Mouse (Mus musculus) myocyte (in vitro differentiated cells): ENCODE measurements around the gene Fgf13.

Source experiments
- CEBPB ChIP-seq: IDR thresholded peaks from 2 replicates; pipeline ENCODE4 v1.6.1; 2011; ENCODE audit warnings: mild to moderate bottlenecking, moderate library complexity; ENCODE audit not compliant: poor library complexity, insufficient read depth, severe bottlenecking
- MAX ChIP-seq: IDR thresholded peaks from one replicate; pipeline ENCODE4 v1.6.1; 2011; ENCODE audit warnings: low read depth, mild to moderate bottlenecking, control low read depth
- MYOG ChIP-seq, 3 experiments: IDR thresholded peaks; one replicate each; pipeline ENCODE4 v1.6.1; 2011; ENCODE audit warnings: control low read depth in 2 of 3, low read depth in 2 of 3, mild to moderate bottlenecking in 2 of 3; ENCODE audit not compliant: insufficient read length in 2 of 3, control insufficient read depth in 1 of 3, insufficient read depth in 1 of 3
- POLR2A ChIP-seq: IDR thresholded peaks from one replicate; pipeline ENCODE4 v1.6.1; 2011; ENCODE audit warnings: low read depth, mild to moderate bottlenecking, control low read depth, moderate library complexity; ENCODE audit not compliant: insufficient read length
- TCF12 ChIP-seq: IDR thresholded peaks from one replicate; pipeline ENCODE4 v1.6.1; 2011; ENCODE audit warnings: mild to moderate bottlenecking, control low read depth; ENCODE audit not compliant: poor library complexity, insufficient read depth, severe bottlenecking
- TCF3 ChIP-seq: IDR thresholded peaks from one replicate; pipeline ENCODE4 v1.6.1; 2011; ENCODE audit warnings: low read depth, control low read depth; ENCODE audit not compliant: insufficient read length
- USF1 ChIP-seq: IDR thresholded peaks from one replicate; pipeline ENCODE4 v1.6.1; 2011; ENCODE audit warnings: low read depth, mild to moderate bottlenecking, control low read depth, moderate library complexity

GRCm38 (mm10) chrX:59547931-59548330 lies 19.9 kb downstream of the Fgf13 start:
- TF ChIP-seq MYOG (IDR thresholded peaks at IDR 0.05; ENCODE audit: control insufficient read depth in 1 of 3, insufficient read depth in 1 of 3, insufficient read length in 2 of 3, low read depth in 2 of 3): no peak
- TF ChIP-seq POLR2A: no peak
- no peak for TF ChIP-seq TCF12
- TF ChIP-seq MAX: no peak
- no peak for TF ChIP-seq TCF3
- no peak for TF ChIP-seq CEBPB
- TF ChIP-seq USF1: no peak
